Mouse (Mus musculus): ENCODE measurements around the gene Olfr576.

GRCm38 (mm10) chr7:102948167-102948566 is 14.3 kb upstream of the Olfr576 start, which contains the start of gene Olfr574:
- TF ChIP-seq POLR2A (IDR thresholded peaks at IDR 0.05; ENCODE audit: borderline replicate concordance, extremely low read depth, insufficient read depth, insufficient read length, poor library complexity, severe bottlenecking) (no peak), CTCF (IDR thresholded peaks at IDR 0.05; ENCODE audit: borderline replicate concordance, extremely low read depth, insufficient read depth, insufficient read length) (no peak)
